Mouse (Mus musculus): ENCODE measurements around the gene Hgf.

DNA sequence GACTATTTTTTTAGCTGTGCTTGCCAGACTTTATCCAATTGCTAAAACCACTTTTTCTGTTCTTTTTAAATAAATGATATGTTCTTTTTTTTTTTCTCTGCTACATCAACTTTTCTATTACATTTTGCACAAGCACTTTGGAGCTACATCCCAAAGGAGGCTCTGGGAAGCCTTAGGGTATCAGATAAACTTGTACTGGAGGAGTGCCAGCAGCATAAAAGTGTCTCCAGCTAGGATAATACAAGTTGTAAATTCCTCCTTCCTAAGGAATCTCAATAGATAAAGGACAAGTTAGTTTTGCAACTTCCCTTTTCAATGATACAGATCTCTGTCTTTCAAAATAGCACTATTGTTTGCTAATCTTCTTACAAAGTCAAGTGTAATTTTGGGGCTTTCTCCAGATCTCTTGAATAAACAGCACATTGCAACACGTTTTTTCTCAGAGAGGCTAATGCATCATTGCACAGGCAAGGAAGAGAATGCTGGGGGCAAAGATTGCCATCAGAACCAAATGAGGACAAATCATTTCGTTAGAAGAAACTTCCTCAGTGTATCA is 11.7 kb upstream of the Hgf start:
- no peak for TF ChIP-seq CTCF (conservative IDR thresholded peaks at IDR 0.05; ENCODE audit: low read length)
- TF ChIP-seq POU5F1 (IDR thresholded peaks at IDR 0.05; ENCODE audit: borderline replicate concordance, low read length) = no peak
- no peak for TF ChIP-seq NANOG (IDR thresholded peaks at IDR 0.05; ENCODE audit: borderline replicate concordance, low read length)

Measured in E14TG2a.4 (cell line).